ENCODE assay signal across 16 mouse cellular contexts in the genomic region with DNA sequence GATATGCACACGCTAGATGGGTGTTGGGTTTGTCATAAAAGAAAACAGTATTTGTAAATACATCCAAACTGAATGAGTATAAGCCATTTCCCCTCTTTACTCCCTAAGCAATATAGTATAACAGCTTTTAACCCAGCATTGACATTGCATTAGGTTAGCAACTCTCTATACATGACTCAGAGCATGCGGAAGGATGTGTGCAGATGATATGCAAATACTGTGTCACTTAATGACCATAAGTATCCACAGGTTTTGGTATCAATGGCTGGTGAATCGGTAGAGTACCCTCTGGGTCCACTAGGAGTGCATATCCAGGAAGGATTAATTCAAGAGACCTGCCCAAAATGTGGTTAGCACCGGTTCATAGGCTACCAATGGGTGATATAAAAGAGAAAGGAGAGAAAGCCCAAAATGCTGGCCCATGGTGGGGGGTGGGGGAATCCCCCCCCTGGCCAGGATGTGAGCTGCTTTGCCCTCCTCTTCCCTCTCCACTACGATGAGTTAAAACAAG.
"Had no signal": no experiment of that assay in that cellular context is flagged by ENCODE, and none has a peak within 500 bp of the region (broad histone marks: within the 10 kb centered on the region; RNA-seq: fewer than 3 reads in every experiment).

No protein-coding gene starts in this region.

- H3K27ac ChIP-seq: liver, embryonic 15.5 days; lung, embryonic 15.5 days; macrophage; midbrain, embryonic 12.5 days; midbrain, embryonic 15.5 days; neural tube, embryonic 12.5 days; stomach, embryonic 15.5 days; stomach, postnatal 0 days had no signal

- H3K4me3 ChIP-seq: liver, embryonic 15.5 days; lung, embryonic 15.5 days; megakaryocyte, embryonic 14.5 days; midbrain, embryonic 12.5 days; midbrain, embryonic 15.5 days; neural tube, embryonic 12.5 days; stomach, embryonic 15.5 days had no signal

- ATAC-seq: liver, postnatal 0 days; lung, postnatal 0 days; midbrain, embryonic 15.5 days had no signal

- H3K4me1 ChIP-seq: liver, embryonic 15.5 days; lung, embryonic 15.5 days; megakaryocyte, embryonic 14.5 days; midbrain, embryonic 12.5 days; midbrain, embryonic 15.5 days; neural tube, embryonic 12.5 days; stomach, embryonic 15.5 days had no signal

- H3K36me3 ChIP-seq: liver, embryonic 15.5 days; lung, embryonic 15.5 days; midbrain, embryonic 12.5 days; midbrain, embryonic 15.5 days; neural tube, embryonic 12.5 days; stomach, embryonic 15.5 days had no signal

- H3K9me3 ChIP-seq: liver, embryonic 15.5 days; lung, embryonic 15.5 days; midbrain, embryonic 12.5 days; midbrain, embryonic 15.5 days; neural tube, embryonic 12.5 days; stomach, embryonic 15.5 days had no signal

- H3K9ac ChIP-seq: liver, embryonic 15.5 days; liver, postnatal 0 days; lung, embryonic 15.5 days; midbrain, embryonic 12.5 days; midbrain, embryonic 15.5 days; neural tube, embryonic 12.5 days; stomach, embryonic 15.5 days had no signal

- H3K4me2 ChIP-seq: liver, embryonic 15.5 days; lung, embryonic 15.5 days; midbrain, embryonic 12.5 days; midbrain, embryonic 15.5 days; neural tube, embryonic 12.5 days; stomach, embryonic 15.5 days had no signal

- DNase-seq: liver, postnatal 0 days; lung, adult 2 months; lung, postnatal 14 days; lung, postnatal 36 days; right cerebral cortex, postnatal 14 days; thymus, postnatal 25 days had no signal

- H3K27me3 ChIP-seq: liver, embryonic 15.5 days; lung, embryonic 15.5 days; midbrain, embryonic 12.5 days; midbrain, embryonic 15.5 days; neural tube, embryonic 12.5 days; stomach, embryonic 15.5 days had no signal
